Mouse (Mus musculus) lung, postnatal 0 days (tissue): ENCODE results near the gene Actl6a. TPM values are rescaled to one million over a fixed set of nuclear protein-coding genes. Genes with fewer than 3 reads are reported as not detected.
"Not testable (repeated sequence)": the region's sequence is repeated elsewhere in the genome, so short reads cannot be mapped to it uniquely, and the experiment has no call there.

ENCODE experiments used
- ATAC-seq: fragments of 200-750 bp; cut with Nextera tagmentation; 2 replicates; pipeline ENCODE4 v1.8.0; 2017; ENCODE audit warnings: moderate library complexity
- DNase-seq: peaks from one replicate; pipeline ENCODE4 v3.0.0-alpha.2; 2016; ENCODE audit warnings: low spot score
- H3K27ac ChIP-seq: fragments of 300-500 bp; sonication (generic); 2 replicates; pipeline ENCODE4 v1.5.1; 2014; ENCODE audit warnings: antibody characterized with exemption, mild to moderate bottlenecking, low read length, mixed read lengths
- H3K27me3 ChIP-seq: fragments of 300-500 bp; sonication (generic); replicated peaks from 2 replicates; pipeline ENCODE4 v1.6.1; 2014; ENCODE audit warnings: low read length, mixed read lengths; ENCODE audit not compliant: insufficient read depth
- H3K36me3 ChIP-seq: fragments of 300-500 bp; sonication (generic); 2 replicates; pipeline ENCODE4 v1.6.1; 2014; ENCODE audit warnings: low read length, mixed read lengths; ENCODE audit not compliant: insufficient read depth
- H3K4me1 ChIP-seq: fragments of 300-500 bp; sonication (generic); 2 replicates; pipeline ENCODE4 v1.6.1; 2014; ENCODE audit warnings: antibody characterized with exemption, low read depth, low read length, mixed read lengths; ENCODE audit not compliant: insufficient read depth
- H3K4me2 ChIP-seq: fragments of 300-500 bp; sonication (generic); replicated peaks from 2 replicates; pipeline ENCODE4 v1.6.1; 2014; ENCODE audit warnings: low read depth, mild to moderate bottlenecking, low read length, moderate library complexity, mixed read lengths
- H3K4me3 ChIP-seq: fragments of 300-500 bp; sonication (generic); 2 replicates; pipeline ENCODE4 v1.5.1; 2014; ENCODE audit warnings: low read depth, low read length
- H3K9ac ChIP-seq: fragments of 300-500 bp; sonication (generic); replicated peaks from 2 replicates; pipeline ENCODE4 v1.6.1; 2014; ENCODE audit warnings: low read depth, mild to moderate bottlenecking
- H3K9me3 ChIP-seq: fragments of 300-500 bp; sonication (generic); 2 replicates; pipeline ENCODE4 v1.6.1; 2016; ENCODE audit warnings: low read length, mixed read lengths
- CTCF ChIP-seq: IDR thresholded peaks from 2 replicates; pipeline ENCODE4 v1.5.1; 2016; ENCODE audit warnings: antibody characterized with exemption, mild to moderate bottlenecking
- EP300 ChIP-seq: IDR thresholded peaks from 2 replicates; pipeline ENCODE4 v1.6.1; 2016; ENCODE audit warnings: antibody characterized with exemption, mild to moderate bottlenecking, control low read depth
- whole genome bisulfite sequencing: fragments of 180-500 bp; shearing (Covaris S2); extraction: QIAGEN DNeasy Blood & Tissue Kit; methylation state at CpG from one replicate; pipeline ENCODE4 v1.1.7; 2014; 5-methylcytosine and 5-hydroxymethylcytosine counted together
- polyA plus RNA-seq: library from polyadenylated mRNA; unstranded; fragments of >200 nt; fragmentation: Nextera tagmentation; extraction: Ambion mirVana; gene quantifications from 2 replicates; pipeline ENCODE4 v1.2.1, GENCODE M21; 2015

The Actl6a gene
- polyA plus RNA-seq, 1 experiment from 2014 or later: 79.5 TPM

GRCm38 (mm10) chr3:32690901-32691300, 15.2 kb upstream of the Actl6a start:
- DNase-seq (no peak), ATAC-seq (no peak)
- no peaks in the 10 kb centered on the region for H3K9me3 ChIP-seq
- WGBS: 50% methylated on average over 1 of the region's 1 CpGs
- no peak overlapping the region for H3K27ac ChIP-seq
- H3K27me3 ChIP-seq: no peaks in the 10 kb centered on the region
- no peak overlapping the region for H3K4me2 ChIP-seq
- H3K4me3 ChIP-seq: no peak overlapping the region
- H3K4me1 ChIP-seq: no peaks in the 10 kb centered on the region
- no peak overlapping the region for H3K9ac ChIP-seq
- no peak for TF ChIP-seq CTCF
- no peak for TF ChIP-seq EP300
- no peaks in the 10 kb centered on the region for H3K36me3 ChIP-seq

- Histone ChIP-seq H3K4me3 (no peak overlapping the region), H3K27me3 (no peaks in the 10 kb centered on the region), H3K9me3 (no peaks in the 10 kb centered on the region), H3K27ac (no peak overlapping the region), H3K4me2 (no peak overlapping the region), H3K4me1 (no peaks in the 10 kb centered on the region), H3K9ac (no peak overlapping the region), H3K36me3 (no peaks in the 10 kb centered on the region)
- ATAC-seq (no peak), DNase-seq (no peak)
- TF ChIP-seq EP300: no peak
- WGBS: 50% methylated on average over 5 of the region's 5 CpGs
Observed at GRCm38 (mm10) chr3:32691841-32692240, 14.3 kb upstream of the Actl6a start.

- Histone ChIP-seq H3K9ac (no peak overlapping the region), H3K27me3 (no peaks in the 10 kb centered on the region), H3K27ac (no peak overlapping the region), H3K4me2 (no peak overlapping the region), H3K4me1 (no peaks in the 10 kb centered on the region), H3K36me3 (no peaks in the 10 kb centered on the region), H3K4me3 (no peak overlapping the region), H3K9me3 (no peaks in the 10 kb centered on the region)
- ATAC-seq (no peak), DNase-seq (no peak)
- TF ChIP-seq CTCF: no peak
- no peak for TF ChIP-seq EP300
- WGBS: 58% methylated on average over 5 of the region's 5 CpGs
Observed at GRCm38 (mm10) chr3:32694211-32694610, 11.9 kb upstream of the Actl6a start.

- 48% methylated on average over 12 of the region's 12 CpGs for WGBS
- no peaks in the 10 kb centered on the region for H3K36me3 ChIP-seq
- H3K27ac ChIP-seq: no peak overlapping the region
- ATAC-seq (peak; percentile 73), DNase-seq (peak; percentile 55)
- H3K9me3 ChIP-seq: no peaks in the 10 kb centered on the region
- H3K9ac ChIP-seq: no peak overlapping the region
- no peak overlapping the region for H3K4me3 ChIP-seq
- peak; percentile 51 for TF ChIP-seq CTCF
- TF ChIP-seq EP300: no peak
- H3K4me2 ChIP-seq: no peak overlapping the region
- H3K4me1 ChIP-seq: no peaks in the 10 kb centered on the region
- no peaks in the 10 kb centered on the region for H3K27me3 ChIP-seq
Observed at GRCm38 (mm10) chr3:32694737-32695582, 11.1 kb upstream of the Actl6a start.

GRCm38 (mm10) chr3:32695583-32695980, 10.5 kb upstream of the Actl6a start:
- no peak for ATAC-seq
- TF ChIP-seq CTCF: no peak
- no peak for TF ChIP-seq EP300

GRCm38 (mm10) chr3:32698228-32698863, 7.8 kb upstream of the Actl6a start:
- Histone ChIP-seq H3K4me1 (no peaks in the 10 kb centered on the region), H3K9me3 (no peaks in the 10 kb centered on the region), H3K27me3 (no peaks in the 10 kb centered on the region), H3K9ac (no peak overlapping the region), H3K36me3 (no peaks in the 10 kb centered on the region), H3K27ac (no peak overlapping the region), H3K4me2 (no peak overlapping the region), H3K4me3 (no peak overlapping the region)
- WGBS: 31% methylated on average over 7 of the region's 7 CpGs
- ATAC-seq (peak; percentile 81), DNase-seq (peak; percentile 88)
- TF ChIP-seq EP300 (no peak), CTCF (peak; percentile 97)

More at GRCm38 (mm10) chr3:32695583-32695980, 10.5 kb upstream of the Actl6a start:
- H3K9me3 ChIP-seq: no peaks in the 10 kb centered on the region
- no peak for DNase-seq
- no peaks in the 10 kb centered on the region for H3K27me3 ChIP-seq
- H3K4me1 ChIP-seq: no peaks in the 10 kb centered on the region
- WGBS: 81% methylated on average over 4 of the region's 4 CpGs
- H3K4me2 ChIP-seq: no peak overlapping the region
- no peaks in the 10 kb centered on the region for H3K36me3 ChIP-seq
- no peak overlapping the region for H3K27ac ChIP-seq
- H3K9ac ChIP-seq: no peak overlapping the region
- no peak overlapping the region for H3K4me3 ChIP-seq

GRCm38 (mm10) chr3:32704021-32704420, 2.1 kb upstream of the Actl6a start:
- whole genome bisulfite sequencing: 84% methylated on average over 6 of the region's 6 CpGs
- not testable (repeated sequence) for ATAC-seq

GRCm38 (mm10) chr3:32704632-32705031, 1.5 kb upstream of the Actl6a start:
- not testable (repeated sequence) for H3K36me3 ChIP-seq, H3K4me3 ChIP-seq, H3K27ac ChIP-seq, H3K4me1 ChIP-seq, DNase-seq, H3K27me3 ChIP-seq, H3K9me3 ChIP-seq, H3K9ac ChIP-seq, H3K4me2 ChIP-seq, ATAC-seq
- 79% methylated on average over 10 of the region's 10 CpGs for WGBS

More at GRCm38 (mm10) chr3:32704021-32704420, 2.1 kb upstream of the Actl6a start:
- not testable (repeated sequence) for H3K27ac ChIP-seq, H3K4me1 ChIP-seq, H3K4me3 ChIP-seq, H3K27me3 ChIP-seq, H3K9ac ChIP-seq, H3K36me3 ChIP-seq, H3K4me2 ChIP-seq, DNase-seq, H3K9me3 ChIP-seq
